Mouse (Mus musculus): ENCODE measurements around the gene Rspo1. TPM values are rescaled to one million over a fixed set of nuclear protein-coding genes. Genes with fewer than 3 reads are reported as not detected.
A peak's percentile ranks its signal among the peaks of the same experiment; 100 is the strongest.

Gene Rspo1
- polyA plus RNA-seq, 1 experiment from 2014 or later = 30.9 TPM

GRCm38 (mm10) chr4:125007460-125007859, 21.2 kb downstream of the Rspo1 start:
- Histone ChIP-seq H3K4me1 (peaks cover 5% of the 10 kb centered on the region), H3K9me3 (replicated peaks) (no peaks in the 10 kb centered on the region), H3K36me3 (no peaks in the 10 kb centered on the region), H3K27ac (no peak overlapping the region), H3K4me3 (replicated peaks) (no peak overlapping the region), H3K4me2 (peak overlapping the region; percentile 14; the same call in 1 of the 2 replicates), H3K9ac (no peak overlapping the region), H3K27me3 (peaks cover 51% of the 10 kb centered on the region)
- WGBS = 52% methylated on average over 15 of the region's 15 CpGs
- ATAC-seq (replicated peaks; ENCODE audit: low FRiP score) = no peak

GRCm38 (mm10) chr4:125008220-125008619, 22.0 kb downstream of the Rspo1 start:
- peaks cover 5% of the 10 kb centered on the region for H3K4me1 ChIP-seq
- no peak for ATAC-seq (replicated peaks; ENCODE audit: low FRiP score)
- no peak overlapping the region for H3K27ac ChIP-seq
- H3K36me3 ChIP-seq = no peaks in the 10 kb centered on the region
- no peak overlapping the region for H3K9ac ChIP-seq
- 59% methylated on average over 6 of the region's 6 CpGs for WGBS
- H3K4me3 ChIP-seq (replicated peaks) = no peak overlapping the region
- peaks cover 56% of the 10 kb centered on the region for H3K27me3 ChIP-seq
- no peaks in the 10 kb centered on the region for H3K9me3 ChIP-seq (replicated peaks)
- H3K4me2 ChIP-seq = no peak overlapping the region

GRCm38 (mm10) chr4:125008712-125009111, 22.5 kb downstream of the Rspo1 start:
- Histone ChIP-seq H3K9ac (no peak overlapping the region), H3K4me1 (peaks cover 5% of the 10 kb centered on the region), H3K36me3 (no peaks in the 10 kb centered on the region), H3K27ac (no peak overlapping the region), H3K4me2 (no peak overlapping the region), H3K9me3 (replicated peaks) (no peaks in the 10 kb centered on the region), H3K27me3 (peaks cover 54% of the 10 kb centered on the region), H3K4me3 (replicated peaks) (no peak overlapping the region)
- ATAC-seq (replicated peaks; ENCODE audit: low FRiP score) = no peak
- 51% methylated on average over 8 of the region's 8 CpGs for WGBS

GRCm38 (mm10) chr4:125015806-125016635, 29.8 kb downstream of the Rspo1 start, which contains the start of gene Gnl2:
Gene Gnl2 (plus strand): TSS chr4:125016585.
- Histone ChIP-seq H3K9me3 (replicated peaks) (no peaks in the 10 kb centered on the region), H3K36me3 (no peaks in the 10 kb centered on the region), H3K27ac (no peak within 1 kb of the TSS), H3K9ac (no peak within 1 kb of the TSS), H3K4me3 (replicated peaks) (no peak within 1 kb of the TSS), H3K4me2 (no peak within 1 kb of the TSS), H3K4me1 (no peaks in the 10 kb centered on the region), H3K27me3 (peaks cover 12% of the 10 kb centered on the region)
- WGBS = 82% methylated on average over 10 of the region's 10 CpGs
- ATAC-seq (replicated peaks; ENCODE audit: low FRiP score) = no peak

GRCm38 (mm10) chr4:125017431-125017830, 31.2 kb downstream of the Rspo1 start:
- WGBS = 79% methylated on average over 11 of the region's 11 CpGs
- no peak overlapping the region for H3K4me3 ChIP-seq (replicated peaks)
- H3K9ac ChIP-seq = no peak overlapping the region
- no peaks in the 10 kb centered on the region for H3K9me3 ChIP-seq (replicated peaks)
- ATAC-seq (replicated peaks; ENCODE audit: low FRiP score) = no peak
- no peaks in the 10 kb centered on the region for H3K36me3 ChIP-seq
- peaks cover 8% of the 10 kb centered on the region for H3K27me3 ChIP-seq
- H3K27ac ChIP-seq = no peak overlapping the region
- no peak overlapping the region for H3K4me2 ChIP-seq
- no peaks in the 10 kb centered on the region for H3K4me1 ChIP-seq

- H3K9ac ChIP-seq = no peak overlapping the region
- H3K4me1 ChIP-seq = no peaks in the 10 kb centered on the region
- H3K4me2 ChIP-seq = no peak overlapping the region
- no peak overlapping the region for H3K4me3 ChIP-seq (replicated peaks)
- WGBS = 32% methylated on average over 11 of the region's 11 CpGs
- no peak for ATAC-seq (replicated peaks; ENCODE audit: low FRiP score)
- peaks cover 3% of the 10 kb centered on the region; the same call in 1 of the 2 replicates for H3K27me3 ChIP-seq
- H3K36me3 ChIP-seq = no peaks in the 10 kb centered on the region
- no peaks in the 10 kb centered on the region for H3K9me3 ChIP-seq (replicated peaks)
- no peak overlapping the region for H3K27ac ChIP-seq
Measured at GRCm38 (mm10) chr4:125020780-125021538, 34.7 kb downstream of the Rspo1 start.

- Histone ChIP-seq H3K9me3 (replicated peaks) (no peaks in the 10 kb centered on the region), H3K9ac (peak overlapping the region; percentile 67), H3K27ac (peak overlapping the region; percentile 14; the same call in 1 of the 2 replicates), H3K4me2 (peak overlapping the region; percentile 70), H3K27me3 (0 out of 2 replicates have a peak, but pooled peaks cover 5% of the 10 kb centered on the region), H3K4me3 (replicated peaks) (peak overlapping the region; percentile 61), H3K36me3 (peaks cover 14% of the 10 kb centered on the region), H3K4me1 (peaks cover 17% of the 10 kb centered on the region)
- WGBS = 1% methylated on average over 50 of the region's 50 CpGs
- ATAC-seq (replicated peaks; ENCODE audit: low FRiP score) = peak; percentile 98
Measured at GRCm38 (mm10) chr4:125029891-125030614, 43.8 kb downstream of the Rspo1 start.

- Histone ChIP-seq H3K27ac (no peak overlapping the region), H3K27me3 (no peaks in the 10 kb centered on the region), H3K4me3 (replicated peaks) (no peak overlapping the region), H3K9ac (no peak overlapping the region), H3K36me3 (peaks cover 48% of the 10 kb centered on the region), H3K9me3 (replicated peaks) (no peaks in the 10 kb centered on the region), H3K4me1 (peaks cover 14% of the 10 kb centered on the region), H3K4me2 (no peak overlapping the region)
- ATAC-seq (replicated peaks; ENCODE audit: low FRiP score) = no peak
- 89% methylated on average over 4 of the region's 4 CpGs for WGBS
Measured at GRCm38 (mm10) chr4:125034341-125034740, 48.1 kb downstream of the Rspo1 start.

- Histone ChIP-seq H3K4me2 (no peak overlapping the region), H3K27ac (no peak overlapping the region), H3K9ac (no peak overlapping the region), H3K4me1 (no peaks in the 10 kb centered on the region), H3K27me3 (no peaks in the 10 kb centered on the region), H3K4me3 (replicated peaks) (no peak overlapping the region), H3K36me3 (peaks cover 98% of the 10 kb centered on the region), H3K9me3 (replicated peaks) (no peaks in the 10 kb centered on the region)
- no peak for ATAC-seq (replicated peaks; ENCODE audit: low FRiP score)
- 84% methylated on average over 7 of the region's 7 CpGs for WGBS
Measured at GRCm38 (mm10) chr4:125044454-125044853, 58.2 kb downstream of the Rspo1 start.

GRCm38 (mm10) chr4:125055385-125055784, 69.2 kb downstream of the Rspo1 start:
- Histone ChIP-seq H3K27ac (no peak overlapping the region), H3K4me2 (no peak overlapping the region), H3K9ac (no peak overlapping the region), H3K4me1 (peaks cover 4% of the 10 kb centered on the region; the same call in 1 of the 2 replicates), H3K9me3 (replicated peaks) (no peaks in the 10 kb centered on the region), H3K4me3 (replicated peaks) (no peak overlapping the region), H3K36me3 (peaks cover 62% of the 10 kb centered on the region), H3K27me3 (no peaks in the 10 kb centered on the region)
- ATAC-seq (replicated peaks; ENCODE audit: low FRiP score) = no peak
- 89% methylated on average over 9 of the region's 9 CpGs for WGBS

- Histone ChIP-seq H3K4me1 (peaks cover 4% of the 10 kb centered on the region; the same call in 1 of the 2 replicates), H3K4me2 (no peak overlapping the region), H3K36me3 (peaks cover 52% of the 10 kb centered on the region), H3K9me3 (replicated peaks) (no peaks in the 10 kb centered on the region), H3K9ac (no peak overlapping the region), H3K27me3 (no peaks in the 10 kb centered on the region), H3K27ac (no peak overlapping the region), H3K4me3 (replicated peaks) (no peak overlapping the region)
- no peak for ATAC-seq (replicated peaks; ENCODE audit: low FRiP score)
- 84% methylated on average over 4 of the region's 4 CpGs for WGBS
Measured at GRCm38 (mm10) chr4:125056476-125056875, 70.2 kb downstream of the Rspo1 start.

Measured in kidney, embryonic 15.5 days (tissue).